Mouse (Mus musculus): ENCODE measurements around the gene Mmp11.
"Not testable (repeated sequence)": the region's sequence is repeated elsewhere in the genome, so short reads cannot be mapped to it uniquely, and the experiment has no call there.

Mmp11 gene

GRCm38 (mm10) chr10:75896208-75896607 lies 40.1 kb downstream of the Mmp11 start:
- DNase-seq, result no peak

- no peak for DNase-seq
Measured at GRCm38 (mm10) chr10:75895730-75896129, 40.6 kb downstream of the Mmp11 start.

- DNase-seq, result no peak
Measured at GRCm38 (mm10) chr10:75894601-75895000, 41.7 kb downstream of the Mmp11 start.

GRCm38 (mm10) chr10:75893089-75893750 lies 43.1 kb downstream of the Mmp11 start, which contains the start of gene Derl3:
TSS of gene Derl3 (plus strand) at chr10:75893413.
- DNase-seq, result peak; percentile 96

GRCm38 (mm10) chr10:75889406-75890153 lies 46.7 kb downstream of the Mmp11 start:
- no peak for DNase-seq

GRCm38 (mm10) chr10:75887504-75887903 lies 48.8 kb downstream of the Mmp11 start:
- DNase-seq, result not testable (repeated sequence)

GRCm38 (mm10) chr10:75884742-75885141 lies 51.6 kb downstream of the Mmp11 start:
- DNase-seq, result no peak

- DNase-seq, result peak; percentile 83 to 87
Measured at GRCm38 (mm10) chr10:75883232-75883552, 53.1 kb downstream of the Mmp11 start.

GRCm38 (mm10) chr10:75882433-75883231 lies 53.7 kb downstream of the Mmp11 start:
- no peak for DNase-seq

GRCm38 (mm10) chr10:75881578-75882432 lies 54.5 kb downstream of the Mmp11 start:
- DNase-seq, result no peak

- DNase-seq, result no peak
Measured at GRCm38 (mm10) chr10:75880771-75881577, 55.3 kb downstream of the Mmp11 start.

GRCm38 (mm10) chr10:75880351-75880750 lies 55.9 kb downstream of the Mmp11 start:
- no peak for DNase-seq

GRCm38 (mm10) chr10:75878836-75879235 lies 57.5 kb downstream of the Mmp11 start:
- DNase-seq, result peak; percentile 34 to 49

GRCm38 (mm10) chr10:75873543-75874170 lies 62.6 kb downstream of the Mmp11 start:
- no peak for DNase-seq
